ENCODE assay signal across 7 mouse cellular contexts in the genomic region with DNA sequence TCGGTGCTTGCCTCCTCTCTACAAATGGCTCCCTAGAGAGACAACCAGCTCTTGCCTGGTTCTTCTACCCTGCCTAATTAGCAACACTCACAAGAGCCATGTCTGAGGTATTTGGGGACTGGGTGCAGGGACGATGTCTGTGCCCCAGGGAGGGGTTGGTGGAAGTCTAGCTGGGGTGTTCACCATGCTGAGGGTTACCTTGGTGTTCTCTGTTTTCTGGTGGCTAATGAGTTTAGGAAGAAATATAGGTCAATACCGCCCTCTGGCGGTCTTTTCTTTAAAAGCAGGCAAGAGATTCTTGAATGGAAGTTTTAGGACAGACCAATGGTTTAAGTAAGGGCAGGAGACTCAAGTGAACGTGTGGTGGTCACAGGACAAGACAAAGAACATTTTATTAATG. TPM values are rescaled to one million over a fixed set of nuclear protein-coding genes. Genes with fewer than 3 reads are reported as not detected.
A peak's percentile ranks its signal among the peaks of the same experiment; 100 is the strongest.
DNase-seq lines count a peak whose midpoint lies in the region; ATAC-seq and TF ChIP-seq lines count a peak whose summit lies in the region.

No protein-coding gene starts in this region.

- WGBS in lung, postnatal 0 days, result 15% methylated on average over 5 of the region's 5 CpGs

- H3K27me3 ChIP-seq in lung, postnatal 0 days (replicated peaks; ENCODE audit: insufficient read depth, low read length), result no peaks in the 10 kb centered on the region

- H3K4me3 ChIP-seq in lung, postnatal 0 days (ENCODE audit: low read depth, low read length), result no peak overlapping the region

- TF ChIP-seq EP300 in lung, postnatal 0 days (IDR thresholded peaks at IDR 0.05), result no peak

- H3K9ac ChIP-seq in lung, postnatal 0 days (replicated peaks; ENCODE audit: low read depth), result no peak overlapping the region

- no peaks in the 10 kb centered on the region for H3K4me1 ChIP-seq in lung, postnatal 0 days (ENCODE audit: insufficient read depth, low read depth, low read length)

- TF ChIP-seq CTCF in lung, postnatal 0 days (IDR thresholded peaks at IDR 0.05), result peak; percentile 68

- no peaks in the 10 kb centered on the region for H3K36me3 ChIP-seq in lung, postnatal 0 days (ENCODE audit: insufficient read depth, low read length)

- H3K27ac ChIP-seq in lung, postnatal 0 days (ENCODE audit: low read length), result no peak overlapping the region

- ATAC-seq in CD4-positive, CD25-positive, alpha-beta regulatory T cell, adult 4 months, result peak; percentile 45
- ATAC-seq in lung, postnatal 0 days, result no peak

- peak; percentile 40 for DNase-seq in MEL-GATA-1-ER (ENCODE audit: extremely low read depth, low read depth)
- peak; percentile 23 to 73 for DNase-seq in cerebellum, adult 18-20 months
- peak; percentile 29 to 65 for DNase-seq in frontal cortex, postnatal 10 days (ENCODE audit: low spot score in 2 of 2)
- DNase-seq in kidney, postnatal 36 days, result peak; percentile 50 to 76
- DNase-seq in lung, postnatal 0 days (ENCODE audit: low spot score), result peak; percentile 68
- DNase-seq in right cerebral cortex, adult 2 months (ENCODE audit: low spot score in 2 of 2), result peak; percentile 86 to 89

- H3K9me3 ChIP-seq in lung, postnatal 0 days (ENCODE audit: low read length), result no peaks in the 10 kb centered on the region

- no peak overlapping the region for H3K4me2 ChIP-seq in lung, postnatal 0 days (replicated peaks; ENCODE audit: low read depth, low read length)

RNA-seq across cellular contexts. Expression of a gene that starts 5.0 kb away (rescaled TPM):
- not detected for polyA plus RNA-seq in CD4-positive, CD25-positive, alpha-beta regulatory T cell, adult 4 months (2017; shearing (Covaris generic))
- not detected in 2 replicates for polyA plus RNA-seq in lung, postnatal 0 days (2015; fragmentation: Nextera tagmentation; extraction: Ambion mirVana)
